Mouse (Mus musculus) stomach, postnatal 0 days (tissue): ENCODE results near the gene Cd300lf.

Experiments
- CTCF ChIP-seq: IDR thresholded peaks from 2 replicates; pipeline ENCODE4 v1.5.1; 2016; ENCODE audit warnings: antibody characterized with exemption, low read depth, mild to moderate bottlenecking, moderate library complexity
- EP300 ChIP-seq: optimal IDR thresholded peaks from 2 replicates; pipeline ENCODE3; 2016; ENCODE audit warnings: antibody characterized with exemption

GRCm38 (mm10) chr11:115133800-115134199 is at the start of gene Cd300lf:
- TF ChIP-seq CTCF (no peak), EP300 (no peak)
